Mouse (Mus musculus) liver, postnatal 0 days (tissue): ENCODE data around the gene Kctd10. TPM values are rescaled to one million over a fixed set of nuclear protein-coding genes. Genes with fewer than 3 reads are reported as not detected.

Source experiments
- ATAC-seq: fragments of 200-750 bp; cut with Nextera tagmentation; 2 replicates; pipeline ENCODE4 v1.8.0; 2017; ENCODE audit warnings: mild to moderate bottlenecking, moderate library complexity
- DNase-seq: peaks from one replicate; pipeline ENCODE4 v3.0.0-alpha.2; 2016
- H3K27ac ChIP-seq: fragments of 300-500 bp; sonication (generic); 2 replicates; pipeline ENCODE4 v1.5.1; 2014; ENCODE audit warnings: antibody characterized with exemption, moderate library complexity, mild to moderate bottlenecking, low read depth
- H3K27me3 ChIP-seq: fragments of 300-500 bp; sonication (generic); 2 replicates; pipeline ENCODE4 v1.6.1; 2014; ENCODE audit warnings: low read length, control low read depth, mixed read lengths; ENCODE audit not compliant: insufficient read depth
- H3K36me3 ChIP-seq: fragments of 300-500 bp; sonication (generic); replicated peaks from 2 replicates; pipeline ENCODE4 v1.6.1; 2014; ENCODE audit warnings: mild to moderate bottlenecking, control low read depth, low read length, moderate library complexity, mixed read lengths; ENCODE audit not compliant: insufficient read depth
- H3K4me1 ChIP-seq: fragments of 300-500 bp; sonication (generic); 2 replicates; pipeline ENCODE4 v1.6.1; 2014; ENCODE audit warnings: antibody characterized with exemption, mild to moderate bottlenecking, control low read depth; ENCODE audit not compliant: insufficient read depth
- H3K4me2 ChIP-seq: fragments of 300-500 bp; sonication (generic); 2 replicates; pipeline ENCODE4 v1.6.1; 2014; ENCODE audit warnings: low read depth, mild to moderate bottlenecking, low read length, moderate library complexity, mixed read lengths
- H3K4me3 ChIP-seq: fragments of 300-500 bp; sonication (generic); 2 replicates; pipeline ENCODE4 v1.5.1; 2014; ENCODE audit warnings: low read depth, low read length
- H3K9ac ChIP-seq: fragments of 300-500 bp; sonication (generic); replicated peaks from 2 replicates; pipeline ENCODE4 v1.6.1; 2014; ENCODE audit warnings: mild to moderate bottlenecking, moderate library complexity
- H3K9me3 ChIP-seq: fragments of 300-500 bp; sonication (generic); 2 replicates; pipeline ENCODE4 v1.6.1; 2016; ENCODE audit warnings: mild to moderate bottlenecking, control low read depth, low read length, mixed read lengths
- CTCF ChIP-seq: sonication (generic); IDR thresholded peaks from 2 replicates; pipeline ENCODE4 v1.5.1; 2016; ENCODE audit warnings: antibody characterized with exemption, low read depth
- EP300 ChIP-seq: IDR thresholded peaks from 2 replicates; pipeline ENCODE4 v1.6.1; 2016; ENCODE audit warnings: antibody characterized with exemption, low read depth, mild to moderate bottlenecking
- WGBS: fragments of 180-500 bp; shearing (Covaris S2); extraction: QIAGEN DNeasy Blood & Tissue Kit; methylation state at CpG from one replicate; pipeline ENCODE4 v1.1.7; 2014; ENCODE audit not compliant: insufficient replicate concordance; 5-methylcytosine and 5-hydroxymethylcytosine counted together
- polyA plus RNA-seq: library from polyadenylated mRNA; unstranded; fragments of >200 nt; fragmentation: Nextera tagmentation; extraction: Ambion mirVana; gene quantifications from 2 replicates; pipeline ENCODE4 v1.2.1, GENCODE M21; 2015

The Kctd10 gene
- polyA plus RNA-seq, 1 experiment from 2014 or later, result 17.4 TPM

- 53% methylated on average over 8 of the region's 8 CpGs for WGBS
- Histone ChIP-seq H3K36me3 (peaks cover 19% of the 10 kb centered on the region), H3K9ac (no peak overlapping the region), H3K4me1 (peaks cover 4% of the 10 kb centered on the region; the same call in 1 of the 2 replicates), H3K27ac (no peak overlapping the region), H3K27me3 (no peaks in the 10 kb centered on the region), H3K4me2 (no peak overlapping the region), H3K9me3 (no peaks in the 10 kb centered on the region), H3K4me3 (no peak overlapping the region)
- no peak for TF ChIP-seq CTCF
- no peak for TF ChIP-seq EP300
- ATAC-seq (no peak), DNase-seq (no peak)
These were observed 20.7 kb downstream of the Kctd10 start for GRCm38 (mm10) chr5:114359586-114359985.

GRCm38 (mm10) chr5:114358833-114359232 lies 21.5 kb downstream of the Kctd10 start:
- Histone ChIP-seq H3K4me3 (no peak overlapping the region), H3K9ac (no peak overlapping the region), H3K36me3 (peaks cover 13% of the 10 kb centered on the region), H3K9me3 (no peaks in the 10 kb centered on the region), H3K27me3 (no peaks in the 10 kb centered on the region), H3K4me2 (no peak overlapping the region), H3K4me1 (peaks cover 4% of the 10 kb centered on the region; the same call in 1 of the 2 replicates), H3K27ac (no peak overlapping the region)
- DNase-seq (no peak), ATAC-seq (no peak)
- no peak for TF ChIP-seq CTCF
- no peak for TF ChIP-seq EP300
- 82% methylated on average over 10 of the region's 10 CpGs for whole genome bisulfite sequencing

GRCm38 (mm10) chr5:114356936-114357751 lies 23.2 kb downstream of the Kctd10 start:
- peak overlapping the region; percentile 40 for H3K4me2 ChIP-seq
- no peaks in the 10 kb centered on the region for H3K9me3 ChIP-seq
- H3K36me3 ChIP-seq, result 0 out of 2 replicates have a peak, but pooled peaks cover 2% of the 10 kb centered on the region
- no peak overlapping the region for H3K9ac ChIP-seq
- no peak for TF ChIP-seq EP300
- TF ChIP-seq CTCF, result no peak
- WGBS, result 56% methylated on average over 23 of the region's 23 CpGs
- DNase-seq (no peak), ATAC-seq (peak; percentile 82)
- peaks cover 4% of the 10 kb centered on the region; the same call in 1 of the 2 replicates for H3K4me1 ChIP-seq
- no peaks in the 10 kb centered on the region for H3K27me3 ChIP-seq
- H3K4me3 ChIP-seq, result no peak overlapping the region
- H3K27ac ChIP-seq, result peak overlapping the region; percentile 16; the same call in 1 of the 2 replicates

- Histone ChIP-seq H3K9ac (no peak overlapping the region), H3K27ac (peak overlapping the region; percentile 16; the same call in 1 of the 2 replicates), H3K4me2 (peak overlapping the region; percentile 40; the same call in 1 of the 2 replicates), H3K9me3 (no peaks in the 10 kb centered on the region), H3K36me3 (no peaks in the 10 kb centered on the region), H3K4me1 (peaks cover 4% of the 10 kb centered on the region; the same call in 1 of the 2 replicates), H3K27me3 (no peaks in the 10 kb centered on the region), H3K4me3 (no peak overlapping the region)
- peak; percentile 92 for ATAC-seq
- TF ChIP-seq CTCF (peak; percentile 77), EP300 (peak; percentile 22; the same call in 1 of the 2 replicates)
- DNase-seq, result peak; percentile 81
- 27% methylated on average over 7 of the region's 7 CpGs for WGBS
These were observed 23.9 kb downstream of the Kctd10 start for GRCm38 (mm10) chr5:114356250-114356935.

GRCm38 (mm10) chr5:114351490-114351889 lies 28.8 kb downstream of the Kctd10 start:
- WGBS, result 63% methylated on average over 10 of the region's 10 CpGs
- TF ChIP-seq CTCF, result peak; percentile 40
- no peak for TF ChIP-seq EP300

GRCm38 (mm10) chr5:114347005-114347404 lies 33.3 kb downstream of the Kctd10 start:
- no peak overlapping the region for H3K9ac ChIP-seq
- DNase-seq, result no peak
- no peaks in the 10 kb centered on the region for H3K27me3 ChIP-seq
- no peaks in the 10 kb centered on the region for H3K4me1 ChIP-seq
- H3K36me3 ChIP-seq, result no peaks in the 10 kb centered on the region
- H3K27ac ChIP-seq, result no peak overlapping the region
- no peak overlapping the region for H3K4me3 ChIP-seq
- no peak for ATAC-seq
- TF ChIP-seq EP300 (no peak), CTCF (no peak)
- no peaks in the 10 kb centered on the region for H3K9me3 ChIP-seq
- WGBS, result 64% methylated on average over 10 of the region's 10 CpGs
- H3K4me2 ChIP-seq, result no peak overlapping the region

More at GRCm38 (mm10) chr5:114351490-114351889, 28.8 kb downstream of the Kctd10 start:
- no peak overlapping the region for H3K4me2 ChIP-seq
- no peaks in the 10 kb centered on the region for H3K27me3 ChIP-seq
- no peak for ATAC-seq
- no peaks in the 10 kb centered on the region for H3K36me3 ChIP-seq
- H3K9ac ChIP-seq, result no peak overlapping the region
- H3K27ac ChIP-seq, result no peak overlapping the region
- no peak overlapping the region for H3K4me3 ChIP-seq
- H3K9me3 ChIP-seq, result no peaks in the 10 kb centered on the region
- H3K4me1 ChIP-seq, result no peaks in the 10 kb centered on the region
- no peak for DNase-seq
